Mouse (Mus musculus) liver, postnatal 0 days (tissue): ENCODE measurements at regions not wholly inside any gene's neighbourhood (a gene's known extent, or its start where the extent isn't known, plus 50 kb on each side); places are given as distances from the start of the nearest gene placed in this dataset.

Experiments used
- ATAC-seq: fragments of 200-750 bp; cut with Nextera tagmentation; 2 replicates; pipeline ENCODE4 v1.8.0; 2017; ENCODE audit warnings: mild to moderate bottlenecking, moderate library complexity
- DNase-seq: peaks from one replicate; pipeline ENCODE4 v3.0.0-alpha.2; 2016
- H3K27ac ChIP-seq: fragments of 300-500 bp; sonication (generic); 2 replicates; pipeline ENCODE4 v1.5.1; 2014; ENCODE audit warnings: antibody characterized with exemption, moderate library complexity, mild to moderate bottlenecking, low read depth
- H3K27me3 ChIP-seq: fragments of 300-500 bp; sonication (generic); 2 replicates; pipeline ENCODE4 v1.6.1; 2014; ENCODE audit warnings: low read length, control low read depth, mixed read lengths; ENCODE audit not compliant: insufficient read depth
- H3K36me3 ChIP-seq: fragments of 300-500 bp; sonication (generic); replicated peaks from 2 replicates; pipeline ENCODE4 v1.6.1; 2014; ENCODE audit warnings: mild to moderate bottlenecking, control low read depth, low read length, moderate library complexity, mixed read lengths; ENCODE audit not compliant: insufficient read depth
- H3K4me1 ChIP-seq: fragments of 300-500 bp; sonication (generic); 2 replicates; pipeline ENCODE4 v1.6.1; 2014; ENCODE audit warnings: antibody characterized with exemption, mild to moderate bottlenecking, control low read depth; ENCODE audit not compliant: insufficient read depth
- H3K4me2 ChIP-seq: fragments of 300-500 bp; sonication (generic); 2 replicates; pipeline ENCODE4 v1.6.1; 2014; ENCODE audit warnings: low read depth, mild to moderate bottlenecking, low read length, moderate library complexity, mixed read lengths
- H3K4me3 ChIP-seq: fragments of 300-500 bp; sonication (generic); 2 replicates; pipeline ENCODE4 v1.5.1; 2014; ENCODE audit warnings: low read depth, low read length
- H3K9ac ChIP-seq: fragments of 300-500 bp; sonication (generic); replicated peaks from 2 replicates; pipeline ENCODE4 v1.6.1; 2014; ENCODE audit warnings: mild to moderate bottlenecking, moderate library complexity
- H3K9me3 ChIP-seq: fragments of 300-500 bp; sonication (generic); 2 replicates; pipeline ENCODE4 v1.6.1; 2016; ENCODE audit warnings: mild to moderate bottlenecking, control low read depth, low read length, mixed read lengths
- CTCF ChIP-seq: sonication (generic); IDR thresholded peaks from 2 replicates; pipeline ENCODE4 v1.5.1; 2016; ENCODE audit warnings: antibody characterized with exemption, low read depth
- EP300 ChIP-seq: IDR thresholded peaks from 2 replicates; pipeline ENCODE4 v1.6.1; 2016; ENCODE audit warnings: antibody characterized with exemption, low read depth, mild to moderate bottlenecking
- WGBS: fragments of 180-500 bp; shearing (Covaris S2); extraction: QIAGEN DNeasy Blood & Tissue Kit; methylation state at CpG from one replicate; pipeline ENCODE4 v1.1.7; 2014; ENCODE audit not compliant: insufficient replicate concordance; 5-methylcytosine and 5-hydroxymethylcytosine counted together

DNA sequence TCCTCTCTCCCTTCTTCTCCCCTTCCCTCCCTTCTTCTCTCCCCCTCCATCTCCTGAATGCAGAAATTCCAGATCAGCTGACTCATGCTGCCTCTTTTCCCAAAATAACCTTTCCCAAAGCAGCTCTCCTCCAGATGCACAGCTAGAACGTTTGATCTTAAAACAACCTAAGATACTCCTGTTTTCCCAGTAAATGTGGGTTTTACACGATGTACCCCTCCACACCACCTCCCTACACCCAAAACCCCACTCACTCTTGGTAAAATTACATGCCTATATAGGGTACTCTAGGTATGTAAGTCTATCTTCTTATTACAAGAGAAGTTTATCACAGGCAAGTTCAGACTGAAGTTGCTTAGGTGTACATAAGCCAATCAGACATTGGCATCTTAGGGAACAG lies 155.2 kb upstream of the Tox3 start:
- no peak for DNase-seq
- H3K27me3 ChIP-seq, result no peaks in the 10 kb centered on the region
- ATAC-seq, result no peak
- H3K27ac ChIP-seq, result no peak overlapping the region
- H3K36me3 ChIP-seq, result no peaks in the 10 kb centered on the region
- H3K4me3 ChIP-seq, result no peak overlapping the region
- no peak for TF ChIP-seq EP300
- TF ChIP-seq CTCF, result no peak
- H3K9ac ChIP-seq, result no peak overlapping the region
- H3K4me2 ChIP-seq, result no peak overlapping the region
- WGBS, result 22% methylated on average over 2 of the region's 2 CpGs
- no peaks in the 10 kb centered on the region for H3K9me3 ChIP-seq
- no peaks in the 10 kb centered on the region for H3K4me1 ChIP-seq

GRCm38 (mm10) chr8:90502879-90503278 lies 154.7 kb upstream of the Tox3 start:
- ATAC-seq, result no peak
- H3K9me3 ChIP-seq, result no peaks in the 10 kb centered on the region
- WGBS, result 60% methylated on average over 2 of the region's 2 CpGs
- TF ChIP-seq EP300, result no peak
- TF ChIP-seq CTCF, result no peak
- H3K4me3 ChIP-seq, result no peak overlapping the region
- H3K9ac ChIP-seq, result no peak overlapping the region
- H3K36me3 ChIP-seq, result no peaks in the 10 kb centered on the region
- H3K27me3 ChIP-seq, result no peaks in the 10 kb centered on the region
- H3K27ac ChIP-seq, result no peak overlapping the region
- no peaks in the 10 kb centered on the region for H3K4me1 ChIP-seq
- DNase-seq, result no peak
- no peak overlapping the region for H3K4me2 ChIP-seq

DNA sequence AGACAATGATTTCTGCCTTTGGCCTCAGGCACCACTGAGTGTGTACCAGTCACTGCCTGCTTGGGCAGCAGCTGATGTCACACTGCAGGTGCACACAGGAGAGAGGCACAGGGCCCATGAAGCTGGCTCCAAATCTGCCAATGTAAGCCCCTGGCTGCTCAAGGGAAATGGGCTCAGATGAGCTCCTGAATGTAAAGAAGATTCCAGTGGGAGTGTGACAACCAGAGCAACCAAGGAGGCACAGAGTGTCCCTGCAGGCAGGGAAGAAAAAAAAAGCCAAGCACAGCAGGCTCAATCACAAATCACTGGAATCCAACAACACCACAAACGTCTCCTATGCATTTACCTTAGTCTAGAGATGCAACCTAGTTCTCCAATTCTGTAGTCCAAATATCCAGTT lies 151.2 kb upstream of the Tox3 start:
- Histone ChIP-seq H3K4me2 (no peak overlapping the region), H3K4me3 (no peak overlapping the region), H3K36me3 (no peaks in the 10 kb centered on the region), H3K27ac (no peak overlapping the region), H3K4me1 (no peaks in the 10 kb centered on the region), H3K9ac (no peak overlapping the region), H3K27me3 (no peaks in the 10 kb centered on the region), H3K9me3 (no peaks in the 10 kb centered on the region)
- ATAC-seq (no peak), DNase-seq (no peak)
- no peak for TF ChIP-seq EP300
- TF ChIP-seq CTCF, result no peak
- 39% methylated on average over 1 of the region's 1 CpGs for WGBS

GRCm38 (mm10) chr8:90496658-90497163 lies 148.6 kb upstream of the Tox3 start:
- 10% methylated on average over 13 of the region's 13 CpGs for WGBS
- no peak overlapping the region for H3K4me2 ChIP-seq

DNA sequence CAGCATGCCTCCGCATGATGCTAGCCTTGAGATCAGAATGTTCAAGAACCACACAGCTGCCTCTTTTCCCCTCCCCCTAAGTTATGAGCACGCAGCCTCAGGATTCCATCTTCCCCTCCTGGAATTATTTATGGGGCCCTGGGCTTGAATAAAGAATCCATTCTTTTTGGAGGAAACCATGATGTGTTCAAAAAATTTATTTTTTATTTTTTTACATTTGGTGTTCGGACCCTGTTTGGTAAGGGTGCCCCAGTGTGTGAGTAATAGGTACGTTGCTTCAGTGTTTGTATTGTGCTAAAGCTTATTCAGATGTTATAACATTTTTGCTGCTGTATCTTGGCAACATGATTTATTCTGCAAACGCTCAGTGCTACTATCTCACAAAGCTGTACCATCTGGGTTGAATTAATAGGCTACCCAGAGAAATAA lies 147.8 kb upstream of the Tox3 start:
- H3K4me2 ChIP-seq, result no peak overlapping the region
- no peak overlapping the region for H3K27ac ChIP-seq
- H3K9me3 ChIP-seq, result no peaks in the 10 kb centered on the region
- TF ChIP-seq CTCF (no peak), EP300 (no peak)
- WGBS, result 64% methylated on average over 5 of the region's 5 CpGs
- no peak overlapping the region for H3K4me3 ChIP-seq
- no peak for DNase-seq
- no peaks in the 10 kb centered on the region for H3K36me3 ChIP-seq
- no peaks in the 10 kb centered on the region for H3K27me3 ChIP-seq
- no peaks in the 10 kb centered on the region for H3K4me1 ChIP-seq
- ATAC-seq, result no peak
- no peak overlapping the region for H3K9ac ChIP-seq

More at GRCm38 (mm10) chr8:90496658-90497163, 148.6 kb upstream of the Tox3 start:
- no peak overlapping the region for H3K27ac ChIP-seq
- no peaks in the 10 kb centered on the region for H3K27me3 ChIP-seq
- DNase-seq (no peak), ATAC-seq (no peak)
- TF ChIP-seq CTCF (no peak), EP300 (no peak)
- no peaks in the 10 kb centered on the region for H3K4me1 ChIP-seq
- H3K9ac ChIP-seq, result no peak overlapping the region
- no peaks in the 10 kb centered on the region for H3K36me3 ChIP-seq
- H3K9me3 ChIP-seq, result no peaks in the 10 kb centered on the region
- H3K4me3 ChIP-seq, result no peak overlapping the region

DNA sequence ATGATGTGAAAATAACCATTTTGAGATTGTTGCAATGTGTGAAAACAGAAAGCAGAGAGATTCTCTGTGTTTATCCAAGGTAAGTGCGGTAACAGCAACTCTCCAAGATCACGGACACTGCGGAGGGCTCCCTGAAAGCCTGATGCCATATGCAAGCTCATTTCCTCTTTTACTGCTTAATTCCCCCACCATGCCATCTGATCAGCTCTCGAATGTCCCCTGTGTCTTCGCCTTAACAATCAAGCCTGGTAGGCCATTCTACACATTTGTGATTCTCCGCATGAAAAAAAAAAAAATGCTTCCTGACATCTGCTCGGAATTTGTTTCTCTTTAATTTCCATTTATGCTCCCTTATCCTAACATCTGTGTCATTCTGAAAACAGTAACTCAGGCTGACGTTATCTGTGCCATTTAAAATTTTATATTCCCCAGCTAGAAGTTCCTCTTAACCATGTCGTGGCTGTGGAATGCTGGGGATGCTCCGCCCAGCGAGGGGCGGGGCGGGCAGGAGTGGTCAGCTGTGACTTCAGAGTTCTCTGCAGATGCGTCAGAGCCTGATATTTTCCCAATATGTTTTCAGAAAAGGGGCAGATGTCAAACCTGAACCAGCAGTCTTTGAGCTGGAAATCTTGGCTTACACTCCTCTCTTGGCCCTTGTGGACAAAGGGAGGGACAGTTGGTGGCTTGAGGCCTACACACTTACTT lies 144.5 kb upstream of the Tox3 start:
- no peak for DNase-seq
- ATAC-seq, result no peak
- Histone ChIP-seq H3K36me3 (no peaks in the 10 kb centered on the region), H3K4me2 (no peak overlapping the region), H3K9ac (no peak overlapping the region), H3K4me1 (no peaks in the 10 kb centered on the region), H3K27ac (no peak overlapping the region), H3K9me3 (no peaks in the 10 kb centered on the region), H3K4me3 (no peak overlapping the region), H3K27me3 (no peaks in the 10 kb centered on the region)
- no peak for TF ChIP-seq EP300
- TF ChIP-seq CTCF, result no peak
- 57% methylated on average over 14 of the region's 14 CpGs for WGBS
